9 mouse cellular contexts compared by ENCODE assay signal in the genomic region with DNA sequence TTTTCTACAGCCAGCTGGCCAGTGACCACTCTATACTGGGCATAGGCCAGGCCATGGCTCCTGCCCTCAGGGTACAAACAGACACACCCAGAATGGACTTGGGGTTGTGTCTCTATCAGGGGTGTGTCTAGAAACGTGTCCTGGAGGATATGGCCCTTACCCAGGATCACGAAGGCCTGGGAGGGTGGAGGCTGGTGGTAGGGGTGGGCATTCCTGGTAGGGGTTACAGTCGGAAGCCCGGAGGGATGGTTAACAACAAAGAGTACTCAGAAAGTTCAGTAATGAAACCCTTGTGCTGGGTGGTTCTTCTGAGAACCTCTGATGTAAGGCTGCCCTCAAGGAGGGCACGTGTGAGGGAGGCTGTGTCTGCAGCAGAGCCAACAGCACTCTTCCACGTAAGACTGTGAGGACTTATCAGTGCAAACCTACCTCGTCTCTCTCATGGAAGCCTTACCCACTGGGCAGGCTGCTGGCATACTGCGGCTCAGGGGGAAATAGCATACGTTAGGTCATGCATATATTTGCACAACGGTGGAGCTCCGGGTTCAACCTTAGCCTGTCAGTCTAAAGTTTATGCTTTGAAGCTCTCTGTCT. TPM values are rescaled to one million over a fixed set of nuclear protein-coding genes. Genes with fewer than 3 reads are reported as not detected.
DNase-seq lines count a peak whose midpoint lies in the region; ATAC-seq and TF ChIP-seq lines count a peak whose summit lies in the region.
"Had no signal": no experiment of that assay in that cellular context is flagged by ENCODE, and none has a peak within 500 bp of the region (broad histone marks: within the 10 kb centered on the region; RNA-seq: fewer than 3 reads in every experiment).

No protein-coding gene starts in this region.

- 56% methylated on average over 11 of the region's 11 CpGs for WGBS in kidney, embryonic 16.5 days
- WGBS in embryonic facial prominence, embryonic 10.5 days, result 64% methylated on average over 11 of the region's 11 CpGs
- 50% methylated on average over 11 of the region's 11 CpGs for WGBS in lung, embryonic 16.5 days

- no peak for TF ChIP-seq POLR2A in embryonic fibroblast, embryonic 13.5 days (IDR thresholded peaks at IDR 0.05; ENCODE audit: low read depth, low read length)

- H3K4me2 ChIP-seq in kidney, embryonic 16.5 days (replicated peaks; ENCODE audit: low read depth, low read length), result no peak overlapping the region
- H3K4me2 ChIP-seq in lung, embryonic 16.5 days (ENCODE audit: low read depth, low read length), result no peak overlapping the region

- H3K27ac ChIP-seq in kidney, embryonic 16.5 days (ENCODE audit: low read length), result peak overlapping the region; percentile 94
- H3K27ac ChIP-seq in embryonic facial prominence, embryonic 10.5 days (replicated peaks), result peak overlapping the region; percentile 99
- H3K27ac ChIP-seq in embryonic fibroblast, embryonic 13.5 days (ENCODE audit: insufficient read depth, low read length), result peak overlapping the region; percentile 9
- H3K27ac ChIP-seq in lung, embryonic 16.5 days (ENCODE audit: low read length), result peak overlapping the region; percentile 92

- TF ChIP-seq CTCF in embryonic fibroblast, embryonic 13.5 days (IDR thresholded peaks at IDR 0.05; ENCODE audit: borderline replicate concordance, insufficient read depth, low read length), result no peak

- 0 out of 2 replicates have a peak overlapping the region, but pooled peaks have one; percentile 5 for H3K9ac ChIP-seq in kidney, embryonic 16.5 days (replicated peaks; ENCODE audit: low read length)
- H3K9ac ChIP-seq in lung, embryonic 16.5 days (ENCODE audit: low read length), result no peak overlapping the region

- H3K36me3 ChIP-seq in kidney, embryonic 16.5 days (ENCODE audit: insufficient read depth, low read length), result no peaks in the 10 kb centered on the region
- H3K36me3 ChIP-seq in embryonic facial prominence, embryonic 10.5 days (replicated peaks), result peaks cover 3% of the 10 kb centered on the region; the same call in 1 of the 2 replicates
- no peaks in the 10 kb centered on the region for H3K36me3 ChIP-seq in lung, embryonic 16.5 days (ENCODE audit: control insufficient read depth, insufficient read depth, low read length)

- peaks cover 55% of the 10 kb centered on the region for H3K4me1 ChIP-seq in kidney, embryonic 16.5 days (ENCODE audit: insufficient read depth, low read length)
- H3K4me1 ChIP-seq in embryonic facial prominence, embryonic 10.5 days, result peaks cover 80% of the 10 kb centered on the region
- peaks cover 8% of the 10 kb centered on the region for H3K4me1 ChIP-seq in embryonic fibroblast, embryonic 13.5 days (ENCODE audit: control insufficient read depth, insufficient read depth, low read length)
- peaks cover 46% of the 10 kb centered on the region for H3K4me1 ChIP-seq in lung, embryonic 16.5 days (replicated peaks; ENCODE audit: control insufficient read depth, insufficient read depth, low read length)

- no peaks in the 10 kb centered on the region for H3K27me3 ChIP-seq in kidney, embryonic 16.5 days (ENCODE audit: insufficient read depth, low read length)
- peaks cover 5% of the 10 kb centered on the region; the same call in 1 of the 2 replicates for H3K27me3 ChIP-seq in embryonic facial prominence, embryonic 10.5 days (replicated peaks; ENCODE audit: low read depth, poor library complexity, severe bottlenecking)
- H3K27me3 ChIP-seq in lung, embryonic 16.5 days (ENCODE audit: control insufficient read depth, insufficient read depth, low read depth, low read length), result no peaks in the 10 kb centered on the region

- no peak for DNase-seq in kidney, postnatal 10 days
- no peak for DNase-seq in embryonic facial prominence, embryonic 10.5 days (ENCODE audit: low spot score)
- no peak for DNase-seq in thymus, postnatal 0 days (ENCODE audit: low spot score)
- no peak for DNase-seq in gastrocnemius, postnatal 10 days
- DNase-seq: layer of hippocampus, postnatal 36 days; thymus, postnatal 14 days had no signal

- no peak overlapping the region for H3K4me3 ChIP-seq in kidney, embryonic 16.5 days (ENCODE audit: low read length)
- H3K4me3 ChIP-seq in embryonic facial prominence, embryonic 10.5 days, result no peak overlapping the region
- no peak overlapping the region for H3K4me3 ChIP-seq in embryonic fibroblast, embryonic 13.5 days (ENCODE audit: insufficient read depth, low read length)
- H3K4me3 ChIP-seq in lung, embryonic 16.5 days (ENCODE audit: low read length), result no peak overlapping the region

- no peaks in the 10 kb centered on the region for H3K9me3 ChIP-seq in kidney, embryonic 16.5 days (ENCODE audit: low read length)
- H3K9me3 ChIP-seq in embryonic facial prominence, embryonic 10.5 days, result no peaks in the 10 kb centered on the region
- H3K9me3 ChIP-seq in lung, embryonic 16.5 days (ENCODE audit: control insufficient read depth, low read length), result no peaks in the 10 kb centered on the region

- no peak for ATAC-seq in kidney, embryonic 16.5 days (ENCODE audit: low FRiP score, low TSS enrichment)
- peak; percentile 20; the same call in 1 of the 2 replicates for ATAC-seq in lung, embryonic 16.5 days (ENCODE audit: low read depth)

RNA-seq across cellular contexts. Expression of a gene that starts 3.9 kb away (rescaled TPM):
- 16.9 and 17.3 TPM in 2 replicates for polyA plus RNA-seq in kidney, embryonic 16.5 days (2015; fragmentation: Nextera tagmentation; extraction: Ambion mirVana)
- 22.1 and 23.1 TPM in 2 replicates for polyA plus RNA-seq in embryonic facial prominence, embryonic 10.5 days (2016; fragmentation: Nextera tagmentation; extraction: Ambion mirVana)
- polyA plus RNA-seq in embryonic fibroblast, embryonic 13.5 days (2011; ENCODE audit: insufficient read length, low read depth, missing spikeins), result 38.1 and 48.9 TPM in 2 replicates
- polyA plus RNA-seq in lung, embryonic 16.5 days (2015; fragmentation: Nextera tagmentation; extraction: Ambion mirVana), result 20.9 and 21.1 TPM in 2 replicates
- polyA plus RNA-seq in thymus, postnatal 0 days (2015; fragmentation: Nextera tagmentation; extraction: Ambion mirVana), result 5.3 and 5.9 TPM in 2 replicates
- total RNA-seq in gastrocnemius, postnatal 10 days (2021), result 10 to 100 TPM in 1 of 2 experiments, 1 to 10 TPM in 1; 6.8 to 11.2 TPM

RNA-seq across cellular contexts. Expression of a gene that starts 54.8 kb away (rescaled TPM):
- polyA plus RNA-seq in kidney, embryonic 16.5 days (2015; fragmentation: Nextera tagmentation; extraction: Ambion mirVana), result 82.5 and 83.7 TPM in 2 replicates
- polyA plus RNA-seq in embryonic facial prominence, embryonic 10.5 days (2016; fragmentation: Nextera tagmentation; extraction: Ambion mirVana), result 61.1 and 66.5 TPM in 2 replicates
- 53.9 and 54.2 TPM in 2 replicates for polyA plus RNA-seq in embryonic fibroblast, embryonic 13.5 days (2011; ENCODE audit: insufficient read length, low read depth, missing spikeins)
- polyA plus RNA-seq in lung, embryonic 16.5 days (2015; fragmentation: Nextera tagmentation; extraction: Ambion mirVana), result 85.3 and 86.3 TPM in 2 replicates
- 63.8 and 73.4 TPM in 2 replicates for polyA plus RNA-seq in thymus, postnatal 0 days (2015; fragmentation: Nextera tagmentation; extraction: Ambion mirVana)
- 10 to 100 TPM; 30.1 to 32.2 TPM for total RNA-seq in gastrocnemius, postnatal 10 days (2021)

Comparison
In these comparisons a context has a peak if more than half of its experiments do, and no peak if none do; other contexts are left out.
1. H3K27ac ChIP-seq: peak in every context shown above with its lines; median percentile 99 in embryonic facial prominence, embryonic 10.5 days; 94 in kidney, embryonic 16.5 days; 92 in lung, embryonic 16.5 days; 9 in embryonic fibroblast, embryonic 13.5 days.